Mouse (Mus musculus): ENCODE results near the gene Slc15a1. TPM values are rescaled to one million over a fixed set of nuclear protein-coding genes. Genes with fewer than 3 reads are reported as not detected.

The Slc15a1 gene
- polyA plus RNA-seq, 1 experiment from 2014 or later = 37.8 TPM

DNA sequence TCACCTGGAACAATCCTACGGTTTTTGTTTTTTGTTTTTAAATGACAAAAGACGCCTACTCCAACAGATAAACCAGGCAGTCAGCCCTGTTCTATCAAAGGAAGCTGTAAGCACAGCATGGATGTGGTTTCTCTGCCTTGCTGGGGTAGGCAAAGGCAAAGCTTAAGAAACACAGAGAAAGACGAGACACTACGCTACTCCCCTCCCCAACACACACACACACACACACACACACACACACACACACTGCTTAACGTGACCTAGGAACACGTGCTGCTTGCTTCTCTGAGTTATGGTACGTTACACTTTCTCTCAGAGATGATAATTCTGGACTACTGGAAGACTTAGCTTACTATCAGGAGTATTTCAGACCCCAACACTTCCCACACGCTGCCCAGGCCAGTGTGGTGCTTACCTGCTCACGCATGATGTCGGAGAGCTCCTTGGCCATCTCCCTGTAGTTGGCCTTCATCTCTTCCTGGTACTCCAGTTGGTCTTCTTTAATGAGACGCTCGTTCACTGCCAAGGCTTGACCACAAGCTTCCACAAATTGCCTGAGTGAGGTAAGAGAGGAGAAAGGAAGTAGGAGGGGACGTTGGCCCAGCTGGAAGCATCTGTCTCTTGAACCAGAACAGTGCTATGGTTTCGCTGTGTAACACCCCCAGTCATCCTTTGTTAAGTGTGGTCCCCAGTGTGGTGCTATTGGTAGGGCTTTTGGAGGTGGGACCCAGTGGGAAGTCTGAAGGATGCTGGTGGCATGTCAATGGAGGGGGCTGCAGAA, 40.7 kb upstream of the Slc15a1 start:
- Histone ChIP-seq H3K4me1 (replicated peaks; ENCODE audit: control insufficient read depth, insufficient read depth, low read length) (peaks cover 4% of the 10 kb centered on the region; the same call in 1 of the 2 replicates), H3K4me3 (ENCODE audit: low read depth, low read length) (no peak overlapping the region), H3K27ac (ENCODE audit: low read depth, low read length) (no peak overlapping the region), H3K4me2 (replicated peaks; ENCODE audit: low read depth) (no peak overlapping the region), H3K9me3 (ENCODE audit: control insufficient read depth) (no peaks in the 10 kb centered on the region), H3K36me3 (ENCODE audit: control insufficient read depth, insufficient read depth) (peaks cover 36% of the 10 kb centered on the region; the same call in 1 of the 2 replicates), H3K9ac (ENCODE audit: low read depth, low read length) (no peak overlapping the region), H3K27me3 (replicated peaks; ENCODE audit: control insufficient read depth, insufficient read depth, low read length) (no peaks in the 10 kb centered on the region)
- no peak for ATAC-seq
- WGBS = 84% methylated on average over 14 of the region's 14 CpGs
- TF ChIP-seq CTCF (IDR thresholded peaks at IDR 0.05; ENCODE audit: low read depth) = no peak

GRCm38 (mm10) chr14:121541262-121541661, 36.2 kb upstream of the Slc15a1 start:
- Histone ChIP-seq H3K4me3 (ENCODE audit: low read depth, low read length) (no peak overlapping the region), H3K9ac (ENCODE audit: low read depth, low read length) (no peak overlapping the region), H3K27me3 (replicated peaks; ENCODE audit: control insufficient read depth, insufficient read depth, low read length) (no peaks in the 10 kb centered on the region), H3K36me3 (ENCODE audit: control insufficient read depth, insufficient read depth) (peaks cover 23% of the 10 kb centered on the region; the same call in 1 of the 2 replicates), H3K9me3 (ENCODE audit: control insufficient read depth) (no peaks in the 10 kb centered on the region), H3K27ac (ENCODE audit: low read depth, low read length) (no peak overlapping the region), H3K4me2 (replicated peaks; ENCODE audit: low read depth) (peak overlapping the region; percentile 40; the same call in 1 of the 2 replicates), H3K4me1 (replicated peaks; ENCODE audit: control insufficient read depth, insufficient read depth, low read length) (no peaks in the 10 kb centered on the region)
- peak; percentile 43; the same call in 1 of the 2 replicates for ATAC-seq
- TF ChIP-seq CTCF (IDR thresholded peaks at IDR 0.05; ENCODE audit: low read depth) = no peak
- 46% methylated on average over 7 of the region's 7 CpGs for WGBS

DNA sequence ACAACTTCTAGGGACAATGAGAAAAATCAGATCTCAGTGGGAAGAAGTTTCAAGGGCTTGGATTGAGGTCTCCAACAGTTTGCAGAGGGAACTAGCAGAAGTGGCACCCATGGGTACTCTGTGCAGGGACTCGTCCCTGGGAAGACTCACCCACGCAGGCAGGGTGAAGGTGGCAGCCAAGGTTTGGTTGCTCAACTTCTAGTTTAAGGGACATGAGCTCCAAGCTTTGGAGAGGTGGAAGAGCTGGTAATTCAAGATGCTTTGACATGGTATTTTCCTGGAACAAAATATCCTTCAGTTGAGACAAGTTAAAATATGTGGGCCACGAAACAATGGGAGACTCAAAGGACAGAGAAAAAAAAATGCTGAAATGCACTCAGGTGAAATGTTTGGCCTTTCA, 29.4 kb upstream of the Slc15a1 start:
- no peak overlapping the region for H3K4me2 ChIP-seq (replicated peaks; ENCODE audit: low read depth)
- H3K4me3 ChIP-seq (ENCODE audit: low read depth, low read length) = no peak overlapping the region
- H3K9ac ChIP-seq (ENCODE audit: low read depth, low read length) = no peak overlapping the region
- no peaks in the 10 kb centered on the region for H3K4me1 ChIP-seq (replicated peaks; ENCODE audit: control insufficient read depth, insufficient read depth, low read length)
- H3K36me3 ChIP-seq (ENCODE audit: control insufficient read depth, insufficient read depth) = no peaks in the 10 kb centered on the region
- no peak overlapping the region for H3K27ac ChIP-seq (ENCODE audit: low read depth, low read length)
- H3K9me3 ChIP-seq (ENCODE audit: control insufficient read depth) = no peaks in the 10 kb centered on the region
- H3K27me3 ChIP-seq (replicated peaks; ENCODE audit: control insufficient read depth, insufficient read depth, low read length) = no peaks in the 10 kb centered on the region; the same call in 1 of the 2 replicates
- WGBS = 83% methylated on average over 3 of the region's 3 CpGs
- no peak for TF ChIP-seq CTCF (IDR thresholded peaks at IDR 0.05; ENCODE audit: low read depth)
- ATAC-seq = no peak

DNA sequence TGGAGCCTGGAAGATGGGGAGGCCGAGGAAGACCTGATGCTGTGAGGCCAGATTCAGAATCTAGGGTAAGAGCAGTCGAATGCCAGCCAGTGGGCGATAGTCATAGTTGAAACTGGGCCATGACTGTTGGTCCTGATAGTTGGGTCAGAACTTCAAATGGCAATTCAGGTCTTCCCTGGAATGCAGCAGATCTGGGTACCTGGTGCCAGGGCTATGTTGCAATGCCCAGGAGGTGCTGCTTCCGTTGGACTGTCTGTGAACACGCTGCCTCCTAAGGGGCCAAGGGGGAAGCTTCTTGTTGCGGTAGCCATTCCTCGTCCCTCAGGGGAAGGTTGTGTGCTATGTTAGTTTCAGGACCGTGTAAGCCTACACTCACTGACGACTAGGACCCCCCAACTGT, 25.8 kb upstream of the Slc15a1 start:
- Histone ChIP-seq H3K4me2 (replicated peaks; ENCODE audit: low read depth) (no peak overlapping the region), H3K27ac (ENCODE audit: low read depth, low read length) (no peak overlapping the region), H3K4me3 (ENCODE audit: low read depth, low read length) (no peak overlapping the region), H3K9me3 (ENCODE audit: control insufficient read depth) (no peaks in the 10 kb centered on the region), H3K27me3 (replicated peaks; ENCODE audit: control insufficient read depth, insufficient read depth, low read length) (no peaks in the 10 kb centered on the region; the same call in 1 of the 2 replicates), H3K36me3 (ENCODE audit: control insufficient read depth, insufficient read depth) (no peaks in the 10 kb centered on the region), H3K4me1 (replicated peaks; ENCODE audit: control insufficient read depth, insufficient read depth, low read length) (no peaks in the 10 kb centered on the region), H3K9ac (ENCODE audit: low read depth, low read length) (no peak overlapping the region)
- WGBS = 82% methylated on average over 9 of the region's 9 CpGs
- no peak for TF ChIP-seq CTCF (IDR thresholded peaks at IDR 0.05; ENCODE audit: low read depth)
- ATAC-seq = no peak

DNA sequence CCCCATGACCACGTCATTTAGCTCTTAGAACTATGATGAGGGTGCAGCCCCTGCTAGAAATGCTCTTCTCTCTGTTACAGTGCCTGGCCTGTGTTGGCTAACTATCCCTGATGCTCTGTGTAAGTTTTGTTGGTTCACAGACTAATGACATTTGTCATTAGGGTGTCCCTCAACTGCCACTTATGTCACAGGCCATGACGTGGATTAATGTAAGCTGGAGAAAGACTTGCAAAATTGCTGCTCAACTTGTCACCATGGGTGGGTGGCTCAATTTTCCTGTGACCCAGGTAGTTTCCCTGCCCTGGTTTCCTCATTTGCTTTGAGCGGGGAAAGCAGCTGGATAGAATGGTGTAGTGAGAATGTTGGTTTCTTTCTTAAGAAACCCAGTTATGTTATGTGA, 22.8 kb upstream of the Slc15a1 start:
- ATAC-seq = no peak
- Histone ChIP-seq H3K4me3 (ENCODE audit: low read depth, low read length) (no peak overlapping the region), H3K9ac (ENCODE audit: low read depth, low read length) (no peak overlapping the region), H3K4me2 (replicated peaks; ENCODE audit: low read depth) (no peak overlapping the region), H3K36me3 (ENCODE audit: control insufficient read depth, insufficient read depth) (no peaks in the 10 kb centered on the region), H3K9me3 (ENCODE audit: control insufficient read depth) (no peaks in the 10 kb centered on the region), H3K27ac (ENCODE audit: low read depth, low read length) (no peak overlapping the region), H3K27me3 (replicated peaks; ENCODE audit: control insufficient read depth, insufficient read depth, low read length) (no peaks in the 10 kb centered on the region; the same call in 1 of the 2 replicates), H3K4me1 (replicated peaks; ENCODE audit: control insufficient read depth, insufficient read depth, low read length) (no peaks in the 10 kb centered on the region)
- WGBS = 90% methylated on average over 3 of the region's 3 CpGs
- TF ChIP-seq CTCF (IDR thresholded peaks at IDR 0.05; ENCODE audit: low read depth) = no peak

- Histone ChIP-seq H3K36me3 (ENCODE audit: control insufficient read depth, insufficient read depth) (no peaks in the 10 kb centered on the region), H3K4me2 (replicated peaks; ENCODE audit: low read depth) (no peak overlapping the region), H3K27ac (ENCODE audit: low read depth, low read length) (no peak overlapping the region), H3K4me1 (replicated peaks; ENCODE audit: control insufficient read depth, insufficient read depth, low read length) (no peaks in the 10 kb centered on the region), H3K9ac (ENCODE audit: low read depth, low read length) (no peak overlapping the region), H3K9me3 (ENCODE audit: control insufficient read depth) (no peaks in the 10 kb centered on the region), H3K4me3 (ENCODE audit: low read depth, low read length) (no peak overlapping the region), H3K27me3 (replicated peaks; ENCODE audit: control insufficient read depth, insufficient read depth, low read length) (no peaks in the 10 kb centered on the region; the same call in 1 of the 2 replicates)
- no peak for TF ChIP-seq CTCF (IDR thresholded peaks at IDR 0.05; ENCODE audit: low read depth)
- ATAC-seq = no peak
- WGBS = 57% methylated on average over 1 of the region's 1 CpGs
Observed at GRCm38 (mm10) chr14:121527201-121527600, 22.1 kb upstream of the Slc15a1 start.
